Mouse (Mus musculus) kidney, embryonic 15.5 days (tissue): ENCODE results near the gene Pfkfb3. TPM values are rescaled to one million over a fixed set of nuclear protein-coding genes. Genes with fewer than 3 reads are reported as not detected.

Experiments used
- ATAC-seq: fragments of 200-750 bp; cut with Nextera tagmentation; replicated peaks from 2 replicates; pipeline ENCODE4 v1.8.0; 2017; ENCODE audit warnings: moderate TSS enrichment; ENCODE audit not compliant: low FRiP score
- H3K27ac ChIP-seq: fragments of 300-500 bp; sonication (generic); 2 replicates; pipeline ENCODE4 v1.5.1; 2015; ENCODE audit warnings: mild to moderate bottlenecking, inconsistent platforms
- H3K27me3 ChIP-seq: fragments of 300-500 bp; sonication (generic); 2 replicates; pipeline ENCODE4 v1.6.1; 2015; ENCODE audit warnings: inconsistent platforms
- H3K36me3 ChIP-seq: fragments of 300-500 bp; sonication (generic); 2 replicates; pipeline ENCODE4 v1.6.1; 2015; ENCODE audit warnings: inconsistent platforms
- H3K4me1 ChIP-seq: fragments of 300-500 bp; sonication (generic); 2 replicates; pipeline ENCODE4 v1.6.1; 2015; ENCODE audit warnings: inconsistent platforms
- H3K4me2 ChIP-seq: fragments of 300-500 bp; sonication (generic); 2 replicates; pipeline ENCODE4 v1.6.1; 2015; ENCODE audit warnings: moderate library complexity, mild to moderate bottlenecking, inconsistent platforms
- H3K4me3 ChIP-seq: fragments of 300-500 bp; sonication (generic); replicated peaks from 2 replicates; pipeline ENCODE4 v1.5.1; 2015; ENCODE audit warnings: mild to moderate bottlenecking, inconsistent platforms
- H3K9ac ChIP-seq: fragments of 300-500 bp; sonication (generic); 2 replicates; pipeline ENCODE4 v1.6.1; 2015; ENCODE audit warnings: mild to moderate bottlenecking, inconsistent platforms
- H3K9me3 ChIP-seq: fragments of 300-500 bp; sonication (generic); replicated peaks from 2 replicates; pipeline ENCODE4 v1.6.1; 2016; ENCODE audit warnings: inconsistent platforms
- WGBS: fragments of 180-500 bp; shearing (Covaris S2); methylation state at CpG from one replicate; pipeline ENCODE4 v1.1.7; 2015; ENCODE audit warnings: mixed read lengths; 5-methylcytosine and 5-hydroxymethylcytosine counted together
- polyA plus RNA-seq: library from polyadenylated mRNA; unstranded; fragments of >200 nt; fragmentation: Nextera tagmentation; extraction: Ambion mirVana; gene quantifications from 2 replicates; pipeline ENCODE4 v1.2.1, GENCODE M21; 2015

Pfkfb3 gene
- polyA plus RNA-seq, 1 experiment from 2014 or later = 13.2 TPM

DNA sequence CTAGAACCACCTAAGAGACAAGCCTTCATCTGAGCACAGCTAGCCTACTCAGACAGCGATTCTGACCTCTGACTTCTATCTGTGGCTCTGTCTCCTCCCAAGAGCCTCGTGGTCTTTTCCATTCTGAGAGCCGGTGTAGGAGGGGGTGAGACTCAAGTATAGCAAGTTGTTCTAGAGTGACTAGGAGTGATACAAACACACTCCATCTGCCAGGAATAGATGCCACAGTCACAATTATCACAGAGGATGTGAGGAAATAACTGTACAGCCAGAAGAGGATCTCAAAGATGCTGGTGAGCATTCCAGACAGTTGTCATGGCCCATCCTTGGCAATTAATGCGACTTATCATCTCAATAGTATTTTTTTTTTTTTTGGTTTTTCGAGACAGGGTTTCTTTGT lies 129.6 kb downstream of the Pfkfb3 start:
- H3K27ac ChIP-seq = no peak overlapping the region
- no peak overlapping the region for H3K4me3 ChIP-seq
- peaks cover 19% of the 10 kb centered on the region for H3K4me1 ChIP-seq
- no peak overlapping the region for H3K9ac ChIP-seq
- no peak overlapping the region for H3K4me2 ChIP-seq
- no peaks in the 10 kb centered on the region for H3K36me3 ChIP-seq
- no peaks in the 10 kb centered on the region for H3K9me3 ChIP-seq
- 76% methylated on average over 5 of the region's 5 CpGs for WGBS
- ATAC-seq = no peak
- no peaks in the 10 kb centered on the region for H3K27me3 ChIP-seq

DNA sequence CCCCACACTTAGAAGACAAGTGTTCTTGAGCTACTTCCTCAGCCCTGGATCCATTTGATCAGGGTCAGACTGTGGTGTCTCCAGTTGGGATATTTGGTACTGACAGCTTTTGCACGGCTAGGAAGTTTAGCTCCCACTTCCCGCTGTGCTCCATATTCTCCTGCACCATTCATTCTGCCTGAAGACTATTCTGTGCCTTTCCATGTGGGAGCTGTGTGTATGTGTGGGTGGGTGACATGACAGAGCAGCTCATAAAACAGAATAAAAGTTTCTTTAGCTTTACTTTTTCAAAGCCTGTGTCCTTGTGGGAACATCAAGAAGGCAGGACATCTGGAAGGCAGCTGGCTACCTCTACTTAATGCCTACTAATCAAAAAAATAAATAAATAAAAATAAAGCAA lies 130.5 kb downstream of the Pfkfb3 start:
- Histone ChIP-seq H3K9ac (no peak overlapping the region), H3K4me1 (peaks cover 15% of the 10 kb centered on the region), H3K4me2 (no peak overlapping the region), H3K36me3 (no peaks in the 10 kb centered on the region), H3K27me3 (no peaks in the 10 kb centered on the region), H3K27ac (no peak overlapping the region), H3K9me3 (no peaks in the 10 kb centered on the region), H3K4me3 (no peak overlapping the region)
- no peak for ATAC-seq
- 69% methylated on average over 2 of the region's 2 CpGs for WGBS

DNA sequence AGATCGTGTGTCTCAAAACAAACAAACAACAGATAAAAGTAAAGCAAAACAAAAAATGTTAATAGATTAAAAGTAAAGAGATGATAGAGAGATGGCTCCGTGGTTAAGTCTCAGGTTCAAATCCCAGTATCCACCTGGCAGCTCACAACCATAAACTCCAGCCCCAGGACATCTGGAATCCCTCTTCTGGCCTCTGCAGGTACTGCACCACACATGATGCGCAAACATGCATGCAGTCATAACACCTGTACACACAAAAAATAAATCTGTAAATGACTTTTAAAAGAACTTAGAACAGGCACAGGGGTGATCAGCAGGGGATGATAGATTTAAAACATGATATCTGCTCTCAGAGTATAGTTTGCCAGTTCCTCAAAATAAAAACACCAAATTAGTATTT lies 131.5 kb downstream of the Pfkfb3 start:
- Histone ChIP-seq H3K27me3 (no peaks in the 10 kb centered on the region), H3K9me3 (no peaks in the 10 kb centered on the region), H3K4me3 (no peak overlapping the region), H3K36me3 (no peaks in the 10 kb centered on the region), H3K4me1 (peaks cover 15% of the 10 kb centered on the region), H3K4me2 (no peak overlapping the region), H3K9ac (no peak overlapping the region), H3K27ac (no peak overlapping the region)
- ATAC-seq = no peak
- WGBS = 87% methylated on average over 3 of the region's 3 CpGs

Other genes starting within 250 kb of the Pfkfb3 start
- gene Rbm17, start 50.1 kb upstream of the Pfkfb3 start, polyA plus RNA-seq = 148 and 154 TPM in 2 replicates
- not detected in 2 replicates for gene Gm17490, start 72.2 kb upstream of the Pfkfb3 start, polyA plus RNA-seq
- gene Il2ra, start 88.7 kb upstream of the Pfkfb3 start, polyA plus RNA-seq = not detected in 2 replicates
- gene Il15ra, start 151.2 kb upstream of the Pfkfb3 start, polyA plus RNA-seq = 2.1 and 2.2 TPM in 2 replicates
- 127 and 130 TPM in 2 replicates for gene Fbh1, start 223.5 kb upstream of the Pfkfb3 start, polyA plus RNA-seq
- gene Ankrd16, start 223.8 kb upstream of the Pfkfb3 start, polyA plus RNA-seq = 49.8 and 52.1 TPM in 2 replicates